Mouse (Mus musculus) E14TG2a.4 (cell line): Measurements from ENCODE around the gene Cux1.

Experiments used
- H3K27me3 ChIP-seq: 2 replicates; pipeline ENCODE4 v1.6.1; 2014; ENCODE audit warnings: low read length, control low read depth; ENCODE audit not compliant: insufficient read depth
- H3K36me3 ChIP-seq: 2 replicates; pipeline ENCODE4 v1.6.1; 2014; ENCODE audit warnings: low read length, control low read depth; ENCODE audit not compliant: insufficient read depth
- H3K4me1 ChIP-seq: replicated peaks from 2 replicates; pipeline ENCODE4 v1.6.1; 2014; ENCODE audit warnings: low read depth, low read length, control low read depth
- H3K4me3 ChIP-seq: replicated peaks from 2 replicates; pipeline ENCODE4 v1.5.1; 2014; ENCODE audit warnings: mild to moderate bottlenecking, low read length
- H3K9me3 ChIP-seq: 2 replicates; pipeline ENCODE4 v1.6.1; 2014; ENCODE audit warnings: low read length, control low read depth
- CTCF ChIP-seq: conservative IDR thresholded peaks from 2 replicates; pipeline ENCODE4 v1.5.1; 2014; ENCODE audit warnings: low read length
- NANOG ChIP-seq: IDR thresholded peaks from 2 replicates; pipeline ENCODE4 v1.6.1; 2014; ENCODE audit warnings: borderline replicate concordance, low read length, mixed read lengths
- POU5F1 ChIP-seq: IDR thresholded peaks from 2 replicates; pipeline ENCODE4 v1.6.1; 2014; ENCODE audit warnings: low read length, borderline replicate concordance

Gene Cux1

GRCm38 (mm10) chr5:136578201-136578600, 10.9 kb upstream of the Cux1 start:
- peaks cover 63% of the 10 kb centered on the region for H3K27me3 ChIP-seq
- TF ChIP-seq POU5F1 (no peak), NANOG (no peak), CTCF (no peak)

GRCm38 (mm10) chr5:136570171-136570570, 2.9 kb upstream of the Cux1 start:
- Histone ChIP-seq H3K4me1 (peaks cover 25% of the 10 kb centered on the region), H3K27me3 (peaks cover 64% of the 10 kb centered on the region), H3K36me3 (no peaks in the 10 kb centered on the region), H3K4me3 (no peak overlapping the region), H3K9me3 (no peaks in the 10 kb centered on the region)
- TF ChIP-seq CTCF (no peak), POU5F1 (no peak), NANOG (no peak)

More at GRCm38 (mm10) chr5:136578201-136578600, 10.9 kb upstream of the Cux1 start:
- H3K9me3 ChIP-seq = peaks cover 2% of the 10 kb centered on the region
- no peak overlapping the region for H3K4me3 ChIP-seq
- no peaks in the 10 kb centered on the region for H3K36me3 ChIP-seq
- peaks cover 34% of the 10 kb centered on the region for H3K4me1 ChIP-seq

- H3K4me3 ChIP-seq = peak overlapping the region; percentile 98
- H3K9me3 ChIP-seq = no peaks in the 10 kb centered on the region
- peaks cover 37% of the 10 kb centered on the region for H3K4me1 ChIP-seq
- no peak for TF ChIP-seq CTCF
- TF ChIP-seq POU5F1 = no peak
- TF ChIP-seq NANOG = no peak
- H3K27me3 ChIP-seq = peaks cover 62% of the 10 kb centered on the region
- H3K36me3 ChIP-seq = no peaks in the 10 kb centered on the region
Observed at GRCm38 (mm10) chr5:136568776-136569175, 1.5 kb upstream of the Cux1 start.

- no peaks in the 10 kb centered on the region for H3K36me3 ChIP-seq
- peaks cover 56% of the 10 kb centered on the region for H3K27me3 ChIP-seq
- peaks cover 41% of the 10 kb centered on the region for H3K4me1 ChIP-seq
- H3K4me3 ChIP-seq = peak overlapping the region; percentile 98
- TF ChIP-seq POU5F1 (no peak), CTCF (no peak), NANOG (no peak)
- H3K9me3 ChIP-seq = no peaks in the 10 kb centered on the region
Observed at GRCm38 (mm10) chr5:136568026-136568765, 906 bp upstream of the Cux1 start.

- Histone ChIP-seq H3K4me3 (peak overlapping the region; percentile 98), H3K9me3 (no peaks in the 10 kb centered on the region), H3K4me1 (peaks cover 50% of the 10 kb centered on the region), H3K36me3 (no peaks in the 10 kb centered on the region), H3K27me3 (peaks cover 53% of the 10 kb centered on the region)
- TF ChIP-seq NANOG (no peak), POU5F1 (no peak), CTCF (no peak)
Observed at GRCm38 (mm10) chr5:136566812-136567175, 496 bp downstream of the Cux1 start.

- TF ChIP-seq POU5F1 = no peak
- TF ChIP-seq CTCF = no peak
- no peak for TF ChIP-seq NANOG
- no peaks in the 10 kb centered on the region for H3K36me3 ChIP-seq
- H3K4me1 ChIP-seq = peaks cover 56% of the 10 kb centered on the region
- peak overlapping the region; percentile 98 for H3K4me3 ChIP-seq
- H3K9me3 ChIP-seq = no peaks in the 10 kb centered on the region
- H3K27me3 ChIP-seq = peaks cover 50% of the 10 kb centered on the region
Observed at GRCm38 (mm10) chr5:136566001-136566811, 1.1 kb downstream of the Cux1 start.

- Histone ChIP-seq H3K9me3 (no peaks in the 10 kb centered on the region), H3K36me3 (no peaks in the 10 kb centered on the region), H3K27me3 (peaks cover 43% of the 10 kb centered on the region), H3K4me1 (peaks cover 58% of the 10 kb centered on the region), H3K4me3 (peak overlapping the region; percentile 98)
- TF ChIP-seq NANOG = no peak
- TF ChIP-seq POU5F1 = no peak
- TF ChIP-seq CTCF = no peak
Observed at GRCm38 (mm10) chr5:136565311-136565811, 1.9 kb downstream of the Cux1 start.

GRCm38 (mm10) chr5:136564613-136565299, 2.5 kb downstream of the Cux1 start:
- no peak for TF ChIP-seq POU5F1
- no peak for TF ChIP-seq CTCF
- no peak for TF ChIP-seq NANOG
- H3K27me3 ChIP-seq = peaks cover 37% of the 10 kb centered on the region
- no peaks in the 10 kb centered on the region for H3K36me3 ChIP-seq
- H3K4me1 ChIP-seq = peaks cover 62% of the 10 kb centered on the region
- no peaks in the 10 kb centered on the region for H3K9me3 ChIP-seq
- H3K4me3 ChIP-seq = peak overlapping the region; percentile 98
